ENCODE assay signal across 21 mouse cellular contexts in genomic region chr16:24897641-24898040, GRCm38 (mm10).
DNase-seq lines count a peak whose midpoint lies in the region; ATAC-seq and TF ChIP-seq lines count a peak whose summit lies in the region.
"Had no signal": no experiment of that assay in that cellular context is flagged by ENCODE, and none has a peak within 500 bp of the region (broad histone marks: within the 10 kb centered on the region; RNA-seq: fewer than 3 reads in every experiment).

No protein-coding gene starts in this region.

- H3K27ac ChIP-seq in intestine, embryonic 15.5 days = no peak overlapping the region
- H3K27ac ChIP-seq in intestine, postnatal 0 days (ENCODE audit: low read depth, low read length) = no peak overlapping the region
- H3K27ac ChIP-seq in lung, embryonic 16.5 days (ENCODE audit: low read length) = peak overlapping the region; percentile 12
- H3K27ac ChIP-seq: embryonic facial prominence, embryonic 10.5 days; forebrain, embryonic 13.5 days; heart, embryonic 15.5 days; hindbrain, embryonic 15.5 days had no signal

- TF ChIP-seq CTCF in intestine, postnatal 0 days (IDR thresholded peaks at IDR 0.05; ENCODE audit: low read depth) = no peak

- no peak overlapping the region for H3K4me3 ChIP-seq in intestine, embryonic 15.5 days (replicated peaks)
- no peak overlapping the region for H3K4me3 ChIP-seq in intestine, postnatal 0 days (ENCODE audit: low read depth, low read length)
- H3K4me3 ChIP-seq in lung, embryonic 16.5 days (ENCODE audit: low read length) = no peak overlapping the region
- H3K4me3 ChIP-seq: embryonic facial prominence, embryonic 10.5 days; forebrain, embryonic 13.5 days; heart, embryonic 15.5 days; hindbrain, embryonic 15.5 days had no signal

- WGBS in intestine, embryonic 15.5 days = 33% methylated on average over 3 of the region's 3 CpGs
- 23% methylated on average over 3 of the region's 3 CpGs for WGBS in intestine, postnatal 0 days
- 9% methylated on average over 3 of the region's 3 CpGs for WGBS in lung, embryonic 16.5 days

- ATAC-seq in intestine, embryonic 15.5 days = 0 out of 2 replicates have a peak, but pooled peaks have one; percentile 19
- no peak for ATAC-seq in intestine, postnatal 0 days
- peak; percentile 73 for ATAC-seq in lung, embryonic 16.5 days (ENCODE audit: low read depth)
- ATAC-seq: activated CD4-positive, CD25-positive, alpha-beta regulatory T cell, adult 4 months; forebrain, embryonic 13.5 days; forebrain, postnatal 0 days; Patski had no signal

- peak; percentile 39 for DNase-seq in adipocyte (ENCODE audit: low spot score)
- DNase-seq in lung, postnatal 25 days (ENCODE audit: low spot score) = peak; percentile 57
- DNase-seq in frontal cortex, postnatal 25 days (ENCODE audit: low spot score in 2 of 2) = no peak
- no peak for DNase-seq in left cerebral cortex, adult 11 months (ENCODE audit: low spot score)
- DNase-seq: adrenal gland, adult 2 months; adrenal gland, postnatal 25 days; cerebellum, adult 2 months; cerebellum, postnatal 10 days; forebrain, postnatal 0 days; gastrocnemius, postnatal 36 days had no signal

- H3K4me2 ChIP-seq in intestine, embryonic 15.5 days (replicated peaks) = no peak overlapping the region
- H3K4me2 ChIP-seq in intestine, postnatal 0 days (replicated peaks; ENCODE audit: low read depth) = no peak overlapping the region
- no peak overlapping the region for H3K4me2 ChIP-seq in lung, embryonic 16.5 days (ENCODE audit: low read depth, low read length)
- H3K4me2 ChIP-seq: forebrain, embryonic 13.5 days; heart, embryonic 11.5 days; heart, embryonic 15.5 days; hindbrain, embryonic 15.5 days had no signal

- H3K9me3 ChIP-seq in intestine, embryonic 15.5 days = no peaks in the 10 kb centered on the region
- no peaks in the 10 kb centered on the region for H3K9me3 ChIP-seq in intestine, postnatal 0 days (ENCODE audit: control insufficient read depth)
- H3K9me3 ChIP-seq in lung, embryonic 16.5 days (ENCODE audit: control insufficient read depth, low read length) = no peaks in the 10 kb centered on the region
- H3K9me3 ChIP-seq: embryonic facial prominence, embryonic 10.5 days; forebrain, embryonic 13.5 days; heart, embryonic 15.5 days; hindbrain, embryonic 15.5 days had no signal

- peaks cover 3% of the 10 kb centered on the region; the same call in 1 of the 2 replicates for H3K4me1 ChIP-seq in intestine, embryonic 15.5 days (replicated peaks)
- H3K4me1 ChIP-seq in intestine, postnatal 0 days (replicated peaks; ENCODE audit: control insufficient read depth, insufficient read depth, low read length) = peaks cover 9% of the 10 kb centered on the region
- peaks cover 34% of the 10 kb centered on the region for H3K4me1 ChIP-seq in lung, embryonic 16.5 days (replicated peaks; ENCODE audit: control insufficient read depth, insufficient read depth, low read length)
- H3K4me1 ChIP-seq: hindbrain, embryonic 15.5 days had no signal

- no peak overlapping the region for H3K9ac ChIP-seq in intestine, embryonic 15.5 days
- no peak overlapping the region for H3K9ac ChIP-seq in intestine, postnatal 0 days (ENCODE audit: low read depth, low read length)
- no peak overlapping the region for H3K9ac ChIP-seq in lung, embryonic 16.5 days (ENCODE audit: low read length)
- H3K9ac ChIP-seq: forebrain, embryonic 13.5 days; forebrain, postnatal 0 days; heart, embryonic 15.5 days; hindbrain, embryonic 15.5 days had no signal

- no peaks in the 10 kb centered on the region for H3K36me3 ChIP-seq in intestine, embryonic 15.5 days
- no peaks in the 10 kb centered on the region for H3K36me3 ChIP-seq in intestine, postnatal 0 days (ENCODE audit: control insufficient read depth, insufficient read depth)
- H3K36me3 ChIP-seq in lung, embryonic 16.5 days (ENCODE audit: control insufficient read depth, insufficient read depth, low read length) = no peaks in the 10 kb centered on the region
- H3K36me3 ChIP-seq: embryonic facial prominence, embryonic 10.5 days; heart, embryonic 15.5 days; hindbrain, embryonic 15.5 days had no signal

- no peaks in the 10 kb centered on the region for H3K27me3 ChIP-seq in intestine, embryonic 15.5 days (replicated peaks)
- no peaks in the 10 kb centered on the region for H3K27me3 ChIP-seq in intestine, postnatal 0 days (replicated peaks; ENCODE audit: control insufficient read depth, insufficient read depth, low read length)
- no peaks in the 10 kb centered on the region for H3K27me3 ChIP-seq in lung, embryonic 16.5 days (ENCODE audit: control insufficient read depth, insufficient read depth, low read depth, low read length)
- H3K27me3 ChIP-seq: CH12.LX; forebrain, embryonic 13.5 days; heart, embryonic 15.5 days; hindbrain, embryonic 15.5 days; Patski had no signal

Comparison
In these comparisons a context has a peak if more than half of its experiments do, and no peak if none do; other contexts are left out.
1. DNase-seq: peak in adipocyte (single experiment) and lung, postnatal 25 days (single experiment); none in frontal cortex, postnatal 25 days (0 of 2) and left cerebral cortex, adult 11 months (single experiment).